Mouse (Mus musculus): Measurements from ENCODE around the gene Svs1. TPM values are rescaled to one million over a fixed set of nuclear protein-coding genes. Genes with fewer than 3 reads are reported as not detected.

The Svs1 gene
- polyA plus RNA-seq, 1 experiment from 2014 or later, result not detected

DNA sequence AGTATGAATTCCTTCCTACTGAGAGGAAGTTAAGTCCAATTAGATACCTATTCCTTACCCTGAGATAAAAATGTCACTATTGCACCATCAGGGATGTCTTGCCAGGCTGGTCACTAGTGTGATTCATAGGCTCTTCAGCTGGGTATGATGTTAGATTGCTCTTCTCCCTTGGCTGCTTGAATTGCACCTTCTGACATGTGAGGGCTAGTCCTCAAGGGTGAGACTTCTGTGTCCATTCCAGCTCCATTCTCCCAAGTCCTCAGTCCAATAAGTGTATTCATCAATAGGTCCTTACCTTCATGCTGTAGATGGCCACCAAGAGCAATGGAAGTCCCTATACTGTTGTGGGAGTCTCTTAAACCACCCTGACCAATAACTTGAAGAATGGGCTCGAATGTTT is 7.0 kb upstream of the Svs1 start:
- WGBS, result 55% methylated on average over 1 of the region's 1 CpGs
- Histone ChIP-seq H3K27ac (no peak overlapping the region), H3K9me3 (no peaks in the 10 kb centered on the region), H3K27me3 (no peaks in the 10 kb centered on the region), H3K4me2 (replicated peaks) (no peak overlapping the region), H3K4me1 (no peaks in the 10 kb centered on the region), H3K4me3 (no peak overlapping the region), H3K36me3 (no peaks in the 10 kb centered on the region), H3K9ac (no peak overlapping the region)
- ATAC-seq (ENCODE audit: low FRiP score, low read depth), result no peak

DNA sequence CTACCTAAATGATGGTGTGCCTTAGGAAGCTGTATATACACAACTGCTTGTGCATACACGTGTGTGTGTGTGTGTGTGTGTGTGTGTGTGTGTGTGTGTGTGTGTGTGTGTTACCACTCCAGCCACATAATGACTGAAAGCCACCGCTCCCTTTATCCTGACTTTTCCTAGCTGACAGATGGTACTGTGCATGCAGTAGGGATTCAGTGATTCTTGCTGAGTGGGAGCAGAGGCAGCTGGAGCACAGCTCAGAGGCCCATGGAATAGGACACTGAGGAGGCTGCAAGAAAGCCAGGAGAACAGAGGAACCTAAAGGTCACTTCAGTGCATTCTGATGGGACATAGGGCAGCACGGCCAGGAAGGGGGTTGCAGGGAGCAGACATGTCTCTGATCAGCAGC is 4.4 kb upstream of the Svs1 start:
- no peaks in the 10 kb centered on the region for H3K36me3 ChIP-seq
- ATAC-seq (ENCODE audit: low FRiP score, low read depth), result no peak
- no peak overlapping the region for H3K9ac ChIP-seq
- WGBS, result 74% methylated on average over 3 of the region's 3 CpGs
- no peak overlapping the region for H3K4me3 ChIP-seq
- H3K9me3 ChIP-seq, result no peaks in the 10 kb centered on the region
- no peaks in the 10 kb centered on the region for H3K4me1 ChIP-seq
- H3K27me3 ChIP-seq, result no peaks in the 10 kb centered on the region
- no peak overlapping the region for H3K27ac ChIP-seq
- H3K4me2 ChIP-seq (replicated peaks), result no peak overlapping the region

DNA sequence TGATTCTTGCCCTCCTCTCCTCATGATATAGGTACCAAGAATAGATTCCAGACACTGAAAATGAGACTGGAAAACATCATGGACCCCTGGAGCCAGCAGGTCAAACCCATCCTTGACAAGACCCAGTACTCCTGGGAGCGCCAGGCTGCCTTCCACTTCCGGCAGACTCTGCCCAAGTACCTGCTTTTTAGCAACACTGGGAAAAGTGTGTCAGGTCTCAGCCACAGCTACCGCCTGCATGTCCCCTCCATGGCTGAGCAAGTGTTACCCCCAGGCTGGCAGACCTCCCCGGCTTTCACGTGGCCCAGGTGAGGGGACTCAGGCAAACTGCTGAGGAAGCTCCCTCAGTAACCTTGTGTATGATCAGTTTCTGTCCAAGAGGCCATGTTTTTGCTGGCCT is 3.3 kb downstream of the Svs1 start:
- no peak overlapping the region for H3K27ac ChIP-seq
- H3K4me2 ChIP-seq (replicated peaks), result no peak overlapping the region
- H3K9ac ChIP-seq, result no peak overlapping the region
- H3K36me3 ChIP-seq, result no peaks in the 10 kb centered on the region
- no peak overlapping the region for H3K4me3 ChIP-seq
- H3K9me3 ChIP-seq, result no peaks in the 10 kb centered on the region
- no peak for ATAC-seq (ENCODE audit: low FRiP score, low read depth)
- no peaks in the 10 kb centered on the region for H3K4me1 ChIP-seq
- 91% methylated on average over 5 of the region's 5 CpGs for WGBS
- no peaks in the 10 kb centered on the region for H3K27me3 ChIP-seq

DNA sequence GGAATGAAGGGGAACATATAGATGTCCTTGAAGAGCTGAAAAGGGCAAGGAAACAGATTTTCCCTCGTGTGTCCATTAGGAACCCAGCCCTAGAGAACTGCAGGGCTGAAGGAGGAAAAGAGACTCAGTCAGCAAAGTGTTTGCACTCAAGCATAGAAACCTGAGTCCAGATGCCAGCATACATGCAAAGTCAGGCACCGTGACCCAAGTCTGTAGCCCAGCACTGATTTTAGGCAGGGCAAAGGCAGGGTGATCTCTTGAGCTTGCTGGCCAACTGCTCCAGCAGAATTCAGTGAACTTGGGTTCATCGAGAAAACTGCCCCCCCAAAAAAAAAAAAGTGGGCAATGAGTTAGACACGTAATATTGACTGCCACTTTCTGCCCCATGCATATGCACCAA is 5.3 kb downstream of the Svs1 start:
- no peak for ATAC-seq (ENCODE audit: low FRiP score, low read depth)
- no peak overlapping the region for H3K4me2 ChIP-seq (replicated peaks)
- WGBS, result 74% methylated on average over 4 of the region's 4 CpGs
- no peaks in the 10 kb centered on the region for H3K4me1 ChIP-seq
- H3K9ac ChIP-seq, result no peak overlapping the region
- H3K27ac ChIP-seq, result no peak overlapping the region
- no peaks in the 10 kb centered on the region for H3K9me3 ChIP-seq
- no peaks in the 10 kb centered on the region for H3K27me3 ChIP-seq
- H3K4me3 ChIP-seq, result no peak overlapping the region
- H3K36me3 ChIP-seq, result no peaks in the 10 kb centered on the region

DNA sequence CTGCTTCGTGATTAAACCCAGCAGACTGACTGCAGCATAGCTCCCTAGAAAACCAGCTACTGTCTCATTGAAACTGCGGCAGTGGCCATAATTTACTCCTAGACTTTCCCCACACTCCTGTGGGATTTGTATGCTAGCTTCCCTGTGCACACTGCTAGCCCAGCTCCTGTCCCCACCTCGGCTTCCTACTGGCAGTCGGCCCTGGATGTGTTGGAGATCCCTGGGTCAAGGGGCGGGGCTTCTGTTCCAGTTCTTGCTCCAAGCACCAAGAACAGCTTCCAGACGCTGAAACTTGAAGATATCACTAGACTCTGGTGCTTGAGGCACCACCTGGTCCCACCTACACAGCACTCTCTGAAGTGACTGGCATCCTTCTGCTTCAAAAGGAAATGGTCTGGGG is 11.5 kb downstream of the Svs1 start:
- Histone ChIP-seq H3K4me3 (no peak overlapping the region), H3K27ac (no peak overlapping the region), H3K9me3 (no peaks in the 10 kb centered on the region), H3K4me2 (replicated peaks) (no peak overlapping the region), H3K27me3 (no peaks in the 10 kb centered on the region), H3K36me3 (no peaks in the 10 kb centered on the region), H3K9ac (no peak overlapping the region), H3K4me1 (no peaks in the 10 kb centered on the region)
- no peak for ATAC-seq (ENCODE audit: low FRiP score, low read depth)
- WGBS, result 51% methylated on average over 6 of the region's 6 CpGs

DNA sequence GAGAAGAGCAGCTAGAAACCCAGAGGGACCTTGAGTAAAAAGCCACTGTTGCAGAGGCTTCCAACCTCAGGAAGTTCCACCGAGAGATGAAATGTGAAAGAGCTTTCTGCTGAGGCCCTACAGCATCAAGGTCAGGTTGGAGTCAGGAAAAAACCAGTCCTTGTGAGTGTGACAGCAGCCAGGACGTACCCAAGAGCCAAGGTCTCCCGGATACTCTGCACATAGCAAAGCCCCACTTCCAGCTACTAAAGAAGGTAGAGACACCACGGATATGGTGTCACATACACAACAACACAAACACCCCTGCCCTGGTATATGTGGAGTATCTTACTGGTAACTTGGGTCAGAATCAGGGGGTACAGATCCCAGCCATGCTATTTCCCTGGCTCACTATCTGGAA is 12.1 kb downstream of the Svs1 start:
- Histone ChIP-seq H3K27ac (no peak overlapping the region), H3K36me3 (no peaks in the 10 kb centered on the region), H3K4me3 (no peak overlapping the region), H3K9me3 (no peaks in the 10 kb centered on the region), H3K4me1 (no peaks in the 10 kb centered on the region), H3K27me3 (no peaks in the 10 kb centered on the region), H3K9ac (no peak overlapping the region), H3K4me2 (replicated peaks) (no peak overlapping the region)
- WGBS, result 88% methylated on average over 4 of the region's 4 CpGs
- no peak for ATAC-seq (ENCODE audit: low FRiP score, low read depth)

DNA sequence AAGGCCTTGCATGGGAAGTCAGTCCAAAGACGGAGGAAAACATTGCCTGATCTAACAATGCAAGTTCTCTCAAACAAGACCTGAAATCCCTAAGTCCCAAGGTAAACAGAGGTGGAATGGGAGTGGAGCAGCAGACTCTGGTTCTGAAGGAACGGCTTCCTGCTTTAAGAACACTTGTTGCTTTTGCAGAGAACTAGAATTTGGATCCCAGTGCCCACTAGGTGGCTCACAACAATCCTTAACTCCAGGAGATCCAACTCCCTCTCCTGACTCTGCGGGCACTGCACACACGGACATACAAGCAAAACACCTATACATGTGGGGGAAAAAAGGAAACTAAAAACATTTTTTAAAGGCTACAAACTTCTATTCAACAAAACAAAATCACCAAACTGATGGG is 16.7 kb downstream of the Svs1 start:
- H3K4me2 ChIP-seq (replicated peaks), result no peak overlapping the region
- H3K9ac ChIP-seq, result no peak overlapping the region
- no peaks in the 10 kb centered on the region for H3K36me3 ChIP-seq
- no peak overlapping the region for H3K4me3 ChIP-seq
- no peak for ATAC-seq (ENCODE audit: low FRiP score, low read depth)
- 0 out of 2 replicates have a peak, but pooled peaks cover 3% of the 10 kb centered on the region for H3K27me3 ChIP-seq
- H3K4me1 ChIP-seq, result peaks cover 3% of the 10 kb centered on the region
- no peaks in the 10 kb centered on the region for H3K9me3 ChIP-seq
- H3K27ac ChIP-seq, result no peak overlapping the region
- WGBS, result 31% methylated on average over 4 of the region's 4 CpGs

DNA sequence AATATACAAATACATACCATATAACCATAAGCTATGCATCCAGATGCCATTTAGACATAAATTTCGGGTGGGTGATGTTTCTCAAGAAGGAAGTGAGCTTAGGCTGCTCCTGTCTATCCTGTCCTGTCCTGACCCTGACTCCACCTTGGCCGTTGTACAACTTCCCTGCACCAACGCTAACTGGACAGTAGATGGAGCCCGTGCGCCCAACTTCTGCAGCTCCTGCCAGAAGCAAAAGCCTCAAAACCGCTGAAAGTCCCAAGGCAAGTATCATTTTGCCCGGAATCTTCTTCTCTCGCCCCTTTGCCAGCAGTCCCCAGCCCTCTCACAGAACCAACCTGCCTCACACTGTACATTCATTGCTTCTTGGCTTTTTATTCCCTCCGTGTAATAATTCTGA is 21.3 kb downstream of the Svs1 start:
- Histone ChIP-seq H3K9ac (no peak overlapping the region), H3K36me3 (no peaks in the 10 kb centered on the region), H3K4me2 (replicated peaks) (peak overlapping the region; percentile 62), H3K27ac (no peak overlapping the region), H3K9me3 (no peaks in the 10 kb centered on the region), H3K4me1 (peaks cover 13% of the 10 kb centered on the region), H3K4me3 (peak overlapping the region; percentile 39), H3K27me3 (peaks cover 8% of the 10 kb centered on the region; the same call in 1 of the 2 replicates)
- 1% methylated on average over 9 of the region's 9 CpGs for WGBS
- 0 out of 2 replicates have a peak, but pooled peaks have one; percentile 19 for ATAC-seq (ENCODE audit: low FRiP score, low read depth)

DNA sequence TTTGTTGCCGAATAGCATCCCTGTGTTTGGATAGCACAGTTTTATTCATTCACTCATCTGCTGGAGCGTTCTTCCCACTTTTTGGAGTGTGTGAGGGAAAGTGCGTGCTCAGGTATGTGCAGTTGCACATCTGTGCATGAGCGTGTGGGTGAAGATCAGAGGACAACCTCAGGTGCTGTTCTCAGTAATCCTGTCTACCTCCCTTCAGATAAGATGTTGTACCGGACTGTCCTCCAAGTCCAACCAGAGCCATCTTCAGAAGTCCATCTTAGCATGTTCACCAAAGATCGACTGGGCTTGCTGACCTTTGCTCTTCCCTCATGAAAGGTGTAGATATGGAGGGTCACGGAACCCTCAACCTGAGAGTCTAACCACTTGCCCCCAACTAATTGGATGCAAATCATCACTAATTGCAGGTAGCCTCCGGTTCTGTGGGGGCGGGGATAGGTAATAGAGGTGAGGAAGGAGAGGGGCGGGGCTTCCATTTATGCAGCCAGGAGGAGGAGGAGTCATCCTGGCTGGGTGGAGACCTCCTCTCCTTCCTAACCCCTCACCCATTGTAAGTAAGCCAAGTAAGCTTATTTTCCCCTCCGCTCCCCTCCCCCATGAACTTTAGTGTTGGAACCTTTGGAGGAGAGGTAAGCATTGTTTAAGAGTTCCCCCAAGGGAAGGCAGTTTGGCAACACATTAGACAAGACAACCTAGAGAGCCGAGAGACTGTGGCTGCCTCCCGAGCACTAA is 21.9 kb downstream of the Svs1 start:
- Histone ChIP-seq H3K4me2 (replicated peaks) (peak overlapping the region; percentile 62), H3K4me3 (peak overlapping the region; percentile 39), H3K36me3 (no peaks in the 10 kb centered on the region), H3K27me3 (peaks cover 8% of the 10 kb centered on the region; the same call in 1 of the 2 replicates), H3K27ac (peak overlapping the region; percentile 34; the same call in 1 of the 2 replicates), H3K9me3 (no peaks in the 10 kb centered on the region), H3K9ac (no peak overlapping the region), H3K4me1 (peaks cover 13% of the 10 kb centered on the region)
- WGBS, result 17% methylated on average over 13 of the region's 13 CpGs
- peak; percentile 40; the same call in 1 of the 2 replicates for ATAC-seq (ENCODE audit: low FRiP score, low read depth)

DNA sequence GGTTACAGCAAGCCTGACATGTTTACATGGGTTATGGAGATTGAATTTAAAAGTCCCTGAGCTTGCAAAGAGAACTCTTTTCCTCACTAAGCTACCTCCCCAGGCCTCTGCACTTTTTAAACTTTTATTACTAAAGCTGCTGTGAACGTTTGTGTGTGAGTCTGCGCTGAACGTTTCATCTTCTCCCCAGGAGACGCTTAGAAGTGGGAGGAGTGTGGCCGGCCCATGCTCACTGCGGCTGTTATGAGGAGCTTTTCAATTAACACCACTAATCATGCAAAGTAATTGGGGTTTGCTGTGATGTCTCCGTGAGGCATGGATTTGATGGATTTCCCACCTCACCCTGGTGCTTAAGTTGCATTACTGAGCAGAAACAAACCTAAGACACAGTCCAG is 22.5 kb downstream of the Svs1 start:
- Histone ChIP-seq H3K4me3 (peak overlapping the region; percentile 39), H3K4me2 (replicated peaks) (peak overlapping the region; percentile 62), H3K9me3 (no peaks in the 10 kb centered on the region), H3K4me1 (peaks cover 13% of the 10 kb centered on the region), H3K9ac (no peak overlapping the region), H3K27me3 (peaks cover 8% of the 10 kb centered on the region; the same call in 1 of the 2 replicates), H3K27ac (peak overlapping the region; percentile 34; the same call in 1 of the 2 replicates), H3K36me3 (no peaks in the 10 kb centered on the region)
- WGBS, result 7% methylated on average over 7 of the region's 7 CpGs
- ATAC-seq (ENCODE audit: low FRiP score, low read depth), result peak; percentile 32; the same call in 1 of the 2 replicates

DNA sequence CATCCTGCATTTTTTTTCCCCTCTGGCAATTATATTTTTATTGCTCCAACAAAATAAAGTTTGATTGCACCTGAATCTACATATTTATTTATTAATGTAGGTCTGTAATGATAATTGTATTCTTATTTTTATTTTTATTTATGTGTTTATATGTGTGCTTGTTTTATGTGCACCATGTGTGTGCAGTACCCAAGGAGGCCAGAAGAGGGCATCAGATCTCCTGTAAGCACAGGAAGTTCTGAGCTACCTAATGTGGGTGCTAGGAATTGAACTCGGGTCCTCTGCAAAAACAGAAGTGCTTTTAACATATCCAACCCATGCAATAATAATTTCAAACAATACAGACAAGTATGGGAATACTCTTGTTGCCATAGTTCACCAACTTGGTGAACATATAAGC is 23.0 kb downstream of the Svs1 start:
- Histone ChIP-seq H3K36me3 (no peaks in the 10 kb centered on the region), H3K27ac (no peak overlapping the region), H3K9ac (no peak overlapping the region), H3K4me2 (replicated peaks) (no peak overlapping the region), H3K4me3 (no peak overlapping the region), H3K27me3 (peaks cover 8% of the 10 kb centered on the region; the same call in 1 of the 2 replicates), H3K9me3 (no peaks in the 10 kb centered on the region), H3K4me1 (peaks cover 13% of the 10 kb centered on the region)
- 81% methylated on average over 1 of the region's 1 CpGs for WGBS
- ATAC-seq (ENCODE audit: low FRiP score, low read depth), result no peak

DNA sequence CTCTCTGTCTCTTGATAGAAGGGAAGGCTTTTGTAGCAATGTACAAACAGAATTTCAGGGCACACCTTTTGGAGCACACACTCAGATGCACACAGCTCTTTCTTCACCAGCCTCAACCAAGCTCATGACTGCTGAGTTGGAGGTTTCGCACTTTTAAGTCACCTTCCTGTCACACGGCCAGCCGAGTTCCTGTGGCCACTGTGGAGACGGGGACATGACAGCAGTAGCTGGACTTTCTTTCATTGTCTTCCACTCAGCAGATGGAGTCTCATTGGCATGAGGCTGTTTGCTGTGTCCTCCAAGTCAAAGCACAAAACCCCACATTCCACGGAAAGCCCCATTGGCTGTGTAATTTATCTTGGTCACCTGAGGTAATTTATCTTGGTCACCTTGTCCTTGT is 24.5 kb downstream of the Svs1 start:
- H3K4me2 ChIP-seq (replicated peaks), result no peak overlapping the region
- WGBS, result 75% methylated on average over 5 of the region's 5 CpGs
- peaks cover 7% of the 10 kb centered on the region; the same call in 1 of the 2 replicates for H3K27me3 ChIP-seq
- no peak overlapping the region for H3K4me3 ChIP-seq
- H3K36me3 ChIP-seq, result no peaks in the 10 kb centered on the region
- H3K9ac ChIP-seq, result no peak overlapping the region
- H3K9me3 ChIP-seq, result no peaks in the 10 kb centered on the region
- H3K4me1 ChIP-seq, result peaks cover 13% of the 10 kb centered on the region
- H3K27ac ChIP-seq, result no peak overlapping the region
- no peak for ATAC-seq (ENCODE audit: low FRiP score, low read depth)

DNA sequence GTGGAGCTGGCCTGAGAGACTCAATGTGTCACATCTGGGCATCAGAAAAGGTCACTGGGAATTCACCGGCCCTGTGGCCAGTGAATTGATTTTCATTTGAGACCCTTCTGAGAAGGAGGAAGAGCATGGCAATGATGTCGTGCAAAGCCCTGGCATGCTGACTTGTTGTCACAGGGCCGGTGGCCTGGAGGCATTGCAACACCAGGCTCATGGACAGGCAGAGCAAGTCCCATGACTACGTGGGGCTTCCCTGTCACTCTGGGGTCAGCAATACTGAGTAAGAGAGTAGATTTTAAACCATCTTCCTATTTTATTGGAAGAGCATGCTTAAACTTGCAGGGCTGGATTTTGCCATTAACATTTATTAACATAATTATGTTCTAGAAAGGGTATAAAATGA is 26.4 kb downstream of the Svs1 start:
- Histone ChIP-seq H3K4me3 (no peak overlapping the region), H3K9me3 (no peaks in the 10 kb centered on the region), H3K4me2 (replicated peaks) (no peak overlapping the region), H3K27ac (no peak overlapping the region), H3K9ac (no peak overlapping the region), H3K27me3 (peaks cover 5% of the 10 kb centered on the region; the same call in 1 of the 2 replicates), H3K36me3 (no peaks in the 10 kb centered on the region), H3K4me1 (peaks cover 13% of the 10 kb centered on the region)
- 76% methylated on average over 4 of the region's 4 CpGs for WGBS
- no peak for ATAC-seq (ENCODE audit: low FRiP score, low read depth)
